Mouse (Mus musculus): Measurements from ENCODE around the gene Chst15. TPM values are rescaled to one million over a fixed set of nuclear protein-coding genes. Genes with fewer than 3 reads are reported as not detected.

Gene Chst15
- 10 to 100 TPM; 71.8 to 78.4 TPM for total RNA-seq (2023)

GRCm38 (mm10) chr7:132317036-132317541 is at the start of gene Chst15:
Gene Chst15, minus strand, starts transcription at chr7:132317228.

Other genes starting within 250 kb of the Chst15 start
- not detected for gene Cpxm2, start 162.5 kb downstream of the Chst15 start, total RNA-seq (2023)